Mouse (Mus musculus) embryonic facial prominence, embryonic 14.5 days (tissue): ENCODE results near the gene Plac8. TPM values are rescaled to one million over a fixed set of nuclear protein-coding genes. Genes with fewer than 3 reads are reported as not detected.

Experiments used
- ATAC-seq: fragments of 200-750 bp; cut with Nextera tagmentation; 2 replicates; pipeline ENCODE4 v1.8.0; 2017; ENCODE audit warnings: low read depth, moderate number of reproducible peaks, moderate TSS enrichment
- DNase-seq: peaks from one replicate; pipeline ENCODE4 v3.0.0-alpha.2; 2015; ENCODE audit warnings: low spot score
- H3K27ac ChIP-seq: fragments of 300-500 bp; sonication (generic); replicated peaks from 2 replicates; pipeline ENCODE4 v1.5.1; 2014; ENCODE audit warnings: low read depth, mild to moderate bottlenecking, low read length, moderate library complexity
- H3K27me3 ChIP-seq: fragments of 300-500 bp; sonication (generic); replicated peaks from 2 replicates; pipeline ENCODE4 v1.6.1; 2014; ENCODE audit warnings: low read length; ENCODE audit not compliant: control insufficient read depth, insufficient read depth
- H3K36me3 ChIP-seq: fragments of 300-500 bp; sonication (generic); 2 replicates; pipeline ENCODE4 v1.6.1; 2014; ENCODE audit warnings: low read length, mixed read lengths; ENCODE audit not compliant: control insufficient read depth, insufficient read depth
- H3K4me1 ChIP-seq: fragments of 300-500 bp; sonication (generic); 2 replicates; pipeline ENCODE4 v1.6.1; 2014; ENCODE audit warnings: antibody characterized with exemption, low read length; ENCODE audit not compliant: control insufficient read depth, insufficient read depth
- H3K4me2 ChIP-seq: fragments of 300-500 bp; sonication (generic); 2 replicates; pipeline ENCODE4 v1.6.1; 2014; ENCODE audit warnings: low read depth, mild to moderate bottlenecking, low read length, moderate library complexity, mixed read lengths
- H3K4me3 ChIP-seq: fragments of 300-500 bp; sonication (generic); 2 replicates; pipeline ENCODE4 v1.5.1; 2014; ENCODE audit warnings: low read depth, mild to moderate bottlenecking, low read length
- H3K9ac ChIP-seq: fragments of 300-500 bp; sonication (generic); 2 replicates; pipeline ENCODE4 v1.6.1; 2014; ENCODE audit warnings: low read depth, mild to moderate bottlenecking, low read length, moderate library complexity, mixed read lengths
- H3K9me3 ChIP-seq: fragments of 300-500 bp; sonication (generic); 2 replicates; pipeline ENCODE4 v1.6.1; 2016; ENCODE audit warnings: low read length; ENCODE audit not compliant: control insufficient read depth
- WGBS: fragments of 180-500 bp; shearing (Covaris S2); extraction: QIAGEN DNeasy Blood & Tissue Kit; methylation state at CpG from one replicate; pipeline ENCODE4 v1.1.7; 2014; 5-methylcytosine and 5-hydroxymethylcytosine counted together
- polyA plus RNA-seq: library from polyadenylated mRNA; unstranded; fragments of >200 nt; fragmentation: Nextera tagmentation; extraction: Ambion mirVana; gene quantifications from 2 replicates; pipeline ENCODE4 v1.2.1, GENCODE M21; 2014

Plac8 gene
- polyA plus RNA-seq, 1 experiment from 2014 or later = 8.6 TPM

- Histone ChIP-seq H3K9me3 (no peaks in the 10 kb centered on the region), H3K27ac (no peak overlapping the region), H3K27me3 (no peaks in the 10 kb centered on the region), H3K4me3 (no peak overlapping the region), H3K4me2 (no peak overlapping the region), H3K9ac (no peak overlapping the region), H3K4me1 (no peaks in the 10 kb centered on the region), H3K36me3 (no peaks in the 10 kb centered on the region)
- no peak for ATAC-seq
- no peak for DNase-seq
- WGBS = 79% methylated on average over 3 of the region's 3 CpGs
These were observed 13.3 kb downstream of the Plac8 start for GRCm38 (mm10) chr5:100558783-100559182.

GRCm38 (mm10) chr5:100557537-100557936 is 14.5 kb downstream of the Plac8 start:
- H3K4me2 ChIP-seq = no peak overlapping the region

GRCm38 (mm10) chr5:100557019-100557418 is 15.0 kb downstream of the Plac8 start:
- Histone ChIP-seq H3K27me3 (no peaks in the 10 kb centered on the region), H3K9ac (no peak overlapping the region), H3K36me3 (no peaks in the 10 kb centered on the region), H3K4me3 (no peak overlapping the region), H3K27ac (no peak overlapping the region), H3K9me3 (no peaks in the 10 kb centered on the region), H3K4me2 (no peak overlapping the region), H3K4me1 (no peaks in the 10 kb centered on the region)
- no peak for DNase-seq
- WGBS = 84% methylated on average over 14 of the region's 14 CpGs
- ATAC-seq = no peak

More at GRCm38 (mm10) chr5:100557537-100557936, 14.5 kb downstream of the Plac8 start:
- 58% methylated on average over 9 of the region's 9 CpGs for WGBS
- ATAC-seq (no peak), DNase-seq (no peak)
- Histone ChIP-seq H3K36me3 (no peaks in the 10 kb centered on the region), H3K27me3 (no peaks in the 10 kb centered on the region), H3K4me1 (no peaks in the 10 kb centered on the region), H3K9ac (no peak overlapping the region), H3K4me3 (no peak overlapping the region), H3K27ac (no peak overlapping the region), H3K9me3 (no peaks in the 10 kb centered on the region)

DNA sequence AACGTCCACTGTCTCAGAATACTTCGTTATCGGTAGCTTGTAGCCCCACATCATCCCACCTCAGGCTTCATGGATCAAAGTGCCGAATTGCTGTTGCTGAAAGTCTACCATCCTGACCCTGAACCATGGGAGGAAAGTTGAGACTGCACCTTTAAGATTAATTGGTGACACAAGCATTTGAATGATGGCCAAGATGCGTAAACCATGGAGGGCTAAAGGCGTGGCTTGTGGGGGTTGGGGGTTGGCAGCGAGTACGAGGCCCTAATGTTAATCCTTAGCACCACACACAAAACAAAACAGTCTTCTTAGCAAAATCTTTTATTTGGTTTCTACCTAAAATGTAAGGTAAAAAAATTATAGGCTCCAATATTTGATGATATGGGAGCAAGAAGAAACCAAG is 18.6 kb downstream of the Plac8 start:
- H3K4me1 ChIP-seq = no peaks in the 10 kb centered on the region
- H3K4me3 ChIP-seq = no peak overlapping the region
- DNase-seq (no peak), ATAC-seq (no peak)
- peaks cover 11% of the 10 kb centered on the region for H3K36me3 ChIP-seq
- no peak overlapping the region for H3K4me2 ChIP-seq
- H3K9ac ChIP-seq = no peak overlapping the region
- no peaks in the 10 kb centered on the region for H3K9me3 ChIP-seq
- WGBS = 63% methylated on average over 8 of the region's 8 CpGs
- H3K27me3 ChIP-seq = no peaks in the 10 kb centered on the region
- H3K27ac ChIP-seq = no peak overlapping the region

- no peak overlapping the region for H3K4me3 ChIP-seq
- H3K4me1 ChIP-seq = no peaks in the 10 kb centered on the region
- H3K9me3 ChIP-seq = no peaks in the 10 kb centered on the region
- H3K27me3 ChIP-seq = no peaks in the 10 kb centered on the region
- ATAC-seq = no peak
- H3K36me3 ChIP-seq = peaks cover 26% of the 10 kb centered on the region
- H3K9ac ChIP-seq = no peak overlapping the region
- 63% methylated on average over 2 of the region's 2 CpGs for WGBS
- DNase-seq = no peak
- no peak overlapping the region for H3K27ac ChIP-seq
- no peak overlapping the region for H3K4me2 ChIP-seq
These were observed 20.1 kb downstream of the Plac8 start for GRCm38 (mm10) chr5:100551952-100552351.

DNA sequence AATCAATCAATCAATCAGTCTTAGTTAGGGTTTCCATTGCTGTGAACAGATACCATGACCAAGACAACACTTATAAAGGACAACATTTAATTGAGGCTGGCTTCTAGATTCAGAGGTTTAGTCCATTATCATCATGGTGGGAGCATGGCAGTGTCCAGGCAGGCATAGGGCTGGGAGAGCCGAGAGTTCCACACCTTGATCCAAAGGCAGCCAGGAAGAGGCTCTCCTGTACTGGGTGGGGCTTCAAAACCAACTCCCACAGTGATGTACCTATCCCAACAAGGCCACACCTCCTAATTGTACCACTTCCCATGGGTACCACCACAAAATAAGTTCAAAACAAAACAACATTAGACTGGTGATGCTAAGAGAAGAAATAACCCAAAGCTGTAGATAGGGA is 21.9 kb downstream of the Plac8 start:
- WGBS = 89% methylated on average over 1 of the region's 1 CpGs
- DNase-seq (no peak), ATAC-seq (no peak)
- Histone ChIP-seq H3K27ac (no peak overlapping the region), H3K4me2 (no peak overlapping the region), H3K4me1 (no peaks in the 10 kb centered on the region), H3K4me3 (no peak overlapping the region), H3K36me3 (peaks cover 44% of the 10 kb centered on the region), H3K9ac (no peak overlapping the region), H3K27me3 (no peaks in the 10 kb centered on the region), H3K9me3 (no peaks in the 10 kb centered on the region)

DNA sequence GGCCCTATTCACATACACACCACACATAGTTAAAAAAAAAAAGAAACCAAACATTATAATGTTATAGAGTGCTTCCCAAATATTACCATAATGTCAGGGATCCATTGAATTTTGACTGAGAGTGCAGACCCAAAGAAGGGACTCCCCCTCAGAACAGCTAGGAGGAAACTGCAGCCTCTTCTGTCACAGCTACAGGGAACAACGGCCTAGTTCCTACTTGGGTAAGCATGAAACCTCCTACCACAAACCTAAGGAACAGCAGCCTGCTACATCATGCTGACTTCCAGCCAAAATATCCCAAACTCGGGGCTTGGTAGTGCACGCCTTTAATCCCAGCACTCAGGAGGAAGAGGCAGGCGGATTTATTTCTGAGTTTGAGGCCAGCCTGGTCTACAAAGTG is 22.7 kb downstream of the Plac8 start:
- 91% methylated on average over 4 of the region's 4 CpGs for WGBS
- no peak for ATAC-seq
- Histone ChIP-seq H3K4me3 (no peak overlapping the region), H3K27me3 (no peaks in the 10 kb centered on the region), H3K4me1 (no peaks in the 10 kb centered on the region), H3K9me3 (no peaks in the 10 kb centered on the region), H3K27ac (no peak overlapping the region), H3K36me3 (peaks cover 52% of the 10 kb centered on the region), H3K9ac (no peak overlapping the region), H3K4me2 (no peak overlapping the region)
- DNase-seq = no peak

DNA sequence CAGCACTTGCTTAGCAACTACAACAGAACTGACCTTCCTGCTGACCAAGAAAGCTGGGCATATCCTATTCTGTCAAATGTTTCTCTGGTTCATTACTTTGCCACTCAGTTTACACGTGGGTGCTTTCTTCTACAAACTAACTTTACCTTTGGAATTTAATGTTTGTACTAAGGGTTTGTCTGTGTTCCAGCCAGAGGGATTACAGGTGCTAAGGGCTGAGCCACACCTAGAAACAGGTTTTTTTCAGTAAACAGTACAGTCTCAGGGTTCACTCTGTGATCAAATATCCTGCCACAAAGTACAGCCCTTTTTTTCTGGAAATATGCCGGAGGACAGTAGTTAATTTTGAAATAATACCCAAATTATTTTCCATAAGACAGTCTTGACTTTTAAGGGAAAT is 23.8 kb downstream of the Plac8 start:
- peaks cover 61% of the 10 kb centered on the region for H3K36me3 ChIP-seq

DNA sequence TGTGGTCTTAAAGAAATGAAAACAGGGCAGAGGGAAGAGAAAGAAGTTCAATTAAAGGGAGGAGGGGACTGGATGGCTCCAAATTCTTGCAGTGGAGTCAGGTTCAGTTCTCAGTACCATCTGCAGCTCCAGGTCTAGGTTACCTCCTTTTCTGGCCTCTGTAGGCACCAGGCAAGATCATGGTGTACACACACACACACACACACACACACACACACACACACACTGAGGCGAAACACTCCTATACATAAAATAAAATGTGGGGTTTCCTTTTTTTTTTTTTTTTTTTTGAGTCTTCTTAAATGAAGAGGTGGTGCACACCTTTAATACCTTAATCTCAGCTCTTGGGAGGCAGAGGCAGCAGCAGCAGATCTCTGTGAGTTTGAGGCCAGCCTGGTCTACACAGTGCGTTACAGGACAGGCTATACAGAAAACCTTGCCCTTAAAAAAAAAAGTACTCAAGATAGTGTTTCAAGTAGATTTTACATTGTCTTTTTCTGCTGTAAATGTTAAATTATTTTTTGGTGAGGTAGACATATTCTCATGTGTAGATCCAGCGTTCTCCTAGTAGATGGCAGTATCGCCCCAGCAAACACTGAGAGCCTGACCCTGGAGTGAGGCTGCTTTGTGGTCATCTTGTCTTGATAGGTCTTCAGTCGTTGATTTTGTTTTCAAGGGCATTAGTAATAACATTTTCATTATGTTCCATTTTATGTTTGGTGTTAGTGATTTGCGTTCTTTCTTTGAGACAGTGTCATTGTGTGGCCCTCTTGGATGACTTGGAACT is 25.6 kb downstream of the Plac8 start:
- Histone ChIP-seq H3K9me3 (no peaks in the 10 kb centered on the region), H3K4me3 (no peak overlapping the region), H3K4me2 (no peak overlapping the region), H3K27me3 (no peaks in the 10 kb centered on the region), H3K9ac (no peak overlapping the region), H3K4me1 (no peaks in the 10 kb centered on the region), H3K27ac (no peak overlapping the region), H3K36me3 (peaks cover 79% of the 10 kb centered on the region)
- 89% methylated on average over 6 of the region's 6 CpGs for WGBS
- DNase-seq = no peak
- ATAC-seq = no peak

More for the DNA sequence above, 23.8 kb downstream of the Plac8 start:
- no peak overlapping the region for H3K4me3 ChIP-seq
- H3K27me3 ChIP-seq = no peaks in the 10 kb centered on the region
- ATAC-seq (no peak), DNase-seq (peak; percentile 16)
- WGBS = 77% methylated on average over 2 of the region's 2 CpGs
- no peak overlapping the region for H3K4me2 ChIP-seq
- no peaks in the 10 kb centered on the region for H3K4me1 ChIP-seq
- no peak overlapping the region for H3K27ac ChIP-seq
- no peaks in the 10 kb centered on the region for H3K9me3 ChIP-seq
- no peak overlapping the region for H3K9ac ChIP-seq
